Mouse (Mus musculus) heart, postnatal 14 days (tissue): Measurements from ENCODE around the gene Dtl. TPM values are rescaled to one million over a fixed set of nuclear protein-coding genes. Genes with fewer than 3 reads are reported as not detected.

ENCODE experiments used
- DNase-seq, 2 experiments: peaks; one replicate each; pipeline ENCODE4 v3.0.0; 2021 to 2022
- intact Hi-C: fragments of 180-260 bp; cut with DNase I; formaldehyde crosslinking; loops from one replicate; pipeline ENCODE4 v1.15.1; 2025
- long read RNA-seq, 2 experiments: library from polyadenylated mRNA; stranded (forward); transcript quantifications; one replicate each; pipeline ENCODE4 v2.0.0; 2021
- total RNA-seq, 2 experiments: library from RNA; stranded (reverse); gene quantifications; 2 replicates each; pipeline ENCODE4 v1.2.3; 2021

Dtl gene
- total RNA-seq = 1 to 10 TPM in 1 of 2 experiments, under 1 TPM in 1; 0.98 to 2.1 TPM
- long read RNA-seq, experiment 1, full-length matches to known transcripts = 2 of 2 reads
- long read RNA-seq, experiment 1, partial matches to known transcripts = 0 of 2 reads
- long read RNA-seq, experiment 1, other reads (novel, unspliced or antisense) = 0 of 2 reads
- long read RNA-seq, experiment 2, full-length matches to known transcripts = 1 of 3 reads
- long read RNA-seq, experiment 2, partial matches to known transcripts = 1 of 3 reads
- long read RNA-seq, experiment 2, other reads (novel, unspliced or antisense) = 1 of 3 reads

DNA sequence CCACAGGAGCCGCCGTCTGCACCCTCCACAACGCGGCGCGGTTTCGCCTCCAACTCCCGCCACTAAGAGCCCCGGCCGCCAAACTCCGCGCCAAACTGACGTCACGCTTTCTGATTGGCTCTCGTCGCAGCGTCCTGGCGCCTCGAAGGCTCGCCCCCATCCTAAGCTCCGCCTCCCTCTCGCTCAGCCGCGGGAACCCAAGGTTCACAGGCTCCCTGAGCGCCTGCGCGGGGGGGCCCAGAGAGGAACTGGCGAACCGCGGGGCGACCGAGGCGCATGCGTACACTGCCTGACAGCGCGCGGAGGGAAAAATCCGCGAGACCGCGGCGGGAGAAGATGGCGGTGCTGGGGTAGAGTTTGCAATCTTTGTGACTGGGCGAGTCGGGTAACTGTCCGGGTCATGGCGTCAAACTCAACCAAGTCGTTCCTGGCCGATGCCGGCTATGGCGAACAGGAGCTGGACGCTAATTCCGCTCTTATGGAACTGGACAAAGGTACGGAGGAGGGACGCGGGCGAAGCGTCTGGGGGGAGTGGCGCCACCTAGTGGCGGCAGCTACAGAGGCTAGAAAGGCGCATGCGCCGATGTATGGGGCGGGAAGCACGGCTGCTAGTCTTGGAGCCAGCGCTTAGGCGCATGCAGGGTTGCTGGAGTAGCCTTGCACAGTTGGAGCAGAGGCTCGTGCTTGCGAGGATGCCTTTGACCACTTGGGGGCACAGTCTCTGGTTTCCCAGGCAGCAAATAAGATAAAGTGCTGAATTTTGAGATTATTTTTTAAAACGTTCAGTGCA is at the start of gene Dtl, which contains the start of gene Ints7:
Gene Dtl (minus strand): TSS at position 87 of the 790 bp plus-strand sequence.
Gene Ints7 (plus strand): TSS at position 179 of the 790 bp plus-strand sequence.
- DNase-seq = peak; percentile 100
- intact Hi-C loops = loop anchor here (2.0 to 5.0 kb wide), 2 partner anchors 142 to 243 kb away; partner anchors contain the start of gene Lpgat1

DNA sequence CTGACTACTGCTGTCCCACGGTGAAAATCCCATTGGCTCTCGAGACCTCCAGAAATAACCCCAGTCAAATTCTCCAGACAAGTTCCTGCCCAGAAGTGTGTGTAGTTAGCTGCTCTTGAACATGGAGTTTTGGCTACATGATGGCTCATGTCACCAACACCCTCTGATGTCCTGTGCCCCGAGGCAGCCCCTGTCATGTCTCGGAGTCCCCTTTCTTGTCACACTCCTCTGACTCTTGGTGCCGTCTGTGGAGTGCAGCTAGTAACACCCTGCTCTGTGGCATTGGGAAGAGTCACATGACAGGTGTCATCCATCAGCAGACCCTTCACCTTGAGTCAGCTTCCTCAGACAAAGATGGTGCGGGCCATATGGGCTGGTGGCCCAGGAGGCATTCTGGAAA is 49.7 kb upstream of the Dtl start:
- intact Hi-C loops = no loop called here

DNA sequence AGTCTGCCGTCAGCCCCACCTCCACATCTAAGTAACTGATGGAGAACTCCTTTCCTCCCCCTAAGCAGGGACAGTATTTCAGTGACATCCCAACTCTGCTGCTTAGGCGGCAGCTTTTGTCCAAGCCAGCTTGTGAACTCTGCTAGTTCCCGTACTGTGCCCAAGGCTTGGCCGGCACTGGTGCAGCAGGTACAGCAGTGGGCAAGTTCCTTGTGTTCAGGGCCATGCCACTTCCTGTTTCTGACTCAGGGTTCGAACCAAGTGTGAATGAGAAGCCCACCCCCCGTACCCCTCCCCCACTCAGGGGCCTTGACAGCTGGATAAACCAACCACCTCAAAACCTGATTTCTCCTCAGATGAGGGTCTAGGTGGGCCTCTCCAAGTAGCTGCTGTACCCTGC is 49.1 kb upstream of the Dtl start:
- intact Hi-C loops = no loop called here
- no peak for DNase-seq

More for the DNA sequence above, 49.7 kb upstream of the Dtl start:
- DNase-seq = no peak

DNA sequence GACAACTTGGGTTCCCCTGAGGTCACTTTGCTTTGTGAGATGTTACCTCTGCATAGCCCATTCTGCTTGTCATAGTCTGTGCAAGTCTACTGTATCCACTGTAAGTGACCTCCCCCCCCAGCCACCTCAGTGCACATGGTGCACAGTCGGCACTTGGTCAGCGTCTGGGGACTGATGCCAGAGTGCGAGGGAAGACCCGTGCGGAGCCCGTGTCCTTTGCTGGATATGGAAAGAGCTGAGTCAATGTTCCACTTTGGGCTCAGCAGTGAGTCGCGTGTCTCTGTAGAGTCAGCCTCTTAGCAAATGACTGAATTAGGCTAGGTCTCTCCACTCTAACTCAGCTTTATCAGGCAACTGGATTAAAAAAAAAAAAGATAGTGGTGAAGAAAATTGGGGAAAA is 47.5 kb upstream of the Dtl start:
- peak; percentile 49 to 57 for DNase-seq
- intact Hi-C loops = no loop called here

DNA sequence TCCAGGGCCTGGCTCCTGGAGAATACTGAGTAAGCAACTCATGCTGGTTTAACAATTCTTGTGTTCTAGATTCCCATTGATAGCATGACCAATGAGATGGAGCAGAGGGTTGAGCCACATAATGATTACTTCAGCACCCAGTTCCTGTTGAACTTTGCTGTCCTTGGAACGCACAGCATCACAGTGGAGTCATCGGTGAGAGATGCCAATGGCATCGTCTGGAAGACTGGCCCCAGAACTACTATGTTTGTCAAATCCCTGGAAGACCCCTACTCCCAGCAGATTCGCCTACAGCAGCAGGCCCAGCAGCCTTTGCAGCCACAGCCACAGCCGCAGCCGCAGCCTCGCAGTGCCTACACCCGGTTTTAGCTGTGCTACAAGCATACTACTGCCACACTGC is 45.8 kb upstream of the Dtl start:
- intact Hi-C loops = no loop called here
- no peak for DNase-seq

DNA sequence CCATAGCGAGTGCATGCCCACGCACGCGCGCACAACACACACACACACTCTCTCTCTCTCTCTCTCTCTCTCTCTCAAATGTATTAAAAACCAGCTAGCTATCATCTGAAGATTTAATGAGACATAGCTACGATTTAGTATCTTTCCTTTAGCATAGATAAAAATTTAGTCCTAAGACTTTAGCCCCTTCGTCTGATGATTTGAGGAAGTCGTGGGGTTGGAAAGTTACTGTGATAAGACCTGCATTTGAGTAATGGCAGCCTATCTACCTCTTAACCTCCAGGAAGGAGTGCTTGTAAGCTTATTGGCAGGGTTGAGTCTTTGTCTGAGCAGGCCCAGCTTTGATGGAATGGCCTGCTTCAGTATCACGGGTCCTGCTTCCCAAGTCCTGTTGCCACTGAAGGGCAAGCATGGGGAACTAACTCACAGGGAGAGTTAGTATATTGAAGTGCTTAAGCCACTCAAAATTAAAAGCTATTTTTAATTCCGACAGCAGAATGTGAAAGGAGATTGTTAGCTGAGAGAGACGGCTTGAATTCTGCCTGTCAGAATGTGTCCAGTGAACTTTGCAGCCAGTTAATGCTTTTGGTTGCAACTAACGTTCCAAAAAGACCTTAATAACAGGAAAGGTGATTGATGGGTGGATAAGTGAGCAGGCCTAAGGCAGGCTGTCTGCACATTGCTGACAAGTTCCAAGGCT is 42.9 kb upstream of the Dtl start:
- intact Hi-C loops = loop anchor here (1.0 kb wide), 1 partner anchor 98 kb away; no protein-coding TSS in a partner anchor
- no peak for DNase-seq

DNA sequence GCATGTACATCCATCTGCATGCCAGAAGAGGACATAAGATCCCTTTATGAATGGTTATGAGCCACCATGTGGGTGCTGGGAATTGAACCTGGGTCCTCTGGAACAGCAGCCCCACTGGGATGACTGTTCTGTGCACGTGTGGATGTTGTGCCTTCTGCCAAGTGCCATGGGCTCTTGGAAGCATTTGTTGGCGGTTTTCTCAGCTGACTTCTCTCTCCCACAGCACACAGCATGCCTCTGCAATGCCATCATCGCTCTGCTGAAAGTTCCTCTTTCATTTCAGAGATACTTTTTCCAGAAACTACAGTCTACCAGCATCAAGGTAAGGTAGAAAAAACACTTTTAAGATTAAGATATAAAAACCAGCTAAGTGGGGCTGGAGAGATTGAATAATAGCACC is 42.2 kb upstream of the Dtl start:
- DNase-seq = no peak

DNA sequence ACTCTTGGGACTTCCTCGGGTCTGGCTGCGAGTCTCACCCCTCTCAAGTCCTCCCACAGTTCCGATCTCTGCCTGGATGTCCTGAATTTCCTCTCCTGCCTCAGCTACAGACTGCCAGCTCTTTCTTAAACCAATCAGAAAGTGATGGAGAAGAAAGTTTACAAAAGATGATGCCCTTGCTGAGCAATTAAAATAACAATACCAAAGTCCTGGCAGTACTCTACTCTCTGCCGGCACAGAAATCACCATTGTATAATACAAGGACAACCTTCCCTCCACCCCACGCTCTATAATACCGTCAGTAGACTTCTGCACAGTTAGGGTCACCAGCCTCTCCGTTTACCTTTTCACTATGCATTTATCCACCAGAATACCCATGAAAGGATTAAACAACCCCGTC is 40.9 kb upstream of the Dtl start:
- intact Hi-C loops = no loop called here
- DNase-seq = no peak

More for the DNA sequence above, 42.2 kb upstream of the Dtl start:
- intact Hi-C loops = no loop called here

DNA sequence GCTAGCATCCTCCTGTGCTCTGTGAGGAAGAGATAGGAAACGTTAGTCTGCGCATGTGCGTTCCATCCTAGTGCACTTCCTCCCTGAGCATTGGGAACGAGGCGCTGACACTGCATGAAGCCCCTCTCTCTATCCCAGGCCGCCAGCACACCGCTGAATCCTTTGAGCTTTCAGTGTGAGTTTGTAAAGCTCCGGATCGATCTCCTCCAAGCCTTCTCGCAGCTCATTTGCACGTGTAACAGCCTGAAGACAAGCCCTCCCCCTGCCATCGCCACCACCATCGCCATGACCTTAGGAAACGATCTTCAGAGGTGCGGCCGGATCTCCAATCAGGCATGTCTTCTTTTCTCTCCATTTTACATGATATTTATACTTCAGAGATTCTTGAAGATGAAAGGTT is 37.5 kb upstream of the Dtl start:
- intact Hi-C loops = no loop called here
- no peak for DNase-seq

DNA sequence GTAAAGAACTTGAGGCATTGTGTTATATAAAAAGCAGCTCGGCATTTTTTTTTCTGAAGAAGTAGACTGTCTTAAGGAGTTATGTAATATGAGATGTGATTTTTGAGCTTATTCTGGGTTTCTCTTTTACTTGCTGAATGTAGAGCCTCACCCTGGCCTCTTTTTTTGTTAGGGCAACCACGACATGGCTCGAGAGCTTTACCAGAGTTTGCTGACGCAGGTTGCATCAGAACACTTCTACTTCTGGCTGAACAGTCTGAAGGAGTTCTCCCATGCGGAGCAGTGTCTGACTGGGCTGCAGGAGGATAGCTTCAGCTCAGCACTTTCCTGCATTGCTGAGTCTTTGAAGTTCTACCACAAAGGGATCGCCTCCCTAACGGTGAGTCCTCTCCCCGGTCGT is 36.3 kb upstream of the Dtl start:
- intact Hi-C loops = no loop called here
- no peak for DNase-seq

DNA sequence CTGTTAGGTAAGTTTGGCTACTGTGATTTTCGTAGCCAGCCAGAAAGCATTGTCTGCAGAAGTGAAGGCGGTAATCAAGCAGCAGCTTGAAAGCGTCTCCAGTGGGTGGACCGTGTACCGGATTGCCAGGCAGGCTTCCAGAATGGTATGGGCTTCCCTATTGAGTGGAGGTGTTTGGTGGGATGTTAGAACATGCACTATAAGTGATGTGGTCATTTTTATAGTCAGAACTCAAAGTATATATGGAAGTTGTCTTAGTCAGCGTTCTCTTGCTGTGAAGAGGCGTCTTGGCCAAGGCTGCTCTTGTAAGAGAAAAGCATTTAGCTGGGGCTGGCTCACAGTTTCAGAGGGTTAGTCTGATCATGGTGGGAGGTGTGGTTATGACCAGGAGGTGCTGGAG is 35.0 kb upstream of the Dtl start:
- no peak for DNase-seq
- intact Hi-C loops = no loop called here

DNA sequence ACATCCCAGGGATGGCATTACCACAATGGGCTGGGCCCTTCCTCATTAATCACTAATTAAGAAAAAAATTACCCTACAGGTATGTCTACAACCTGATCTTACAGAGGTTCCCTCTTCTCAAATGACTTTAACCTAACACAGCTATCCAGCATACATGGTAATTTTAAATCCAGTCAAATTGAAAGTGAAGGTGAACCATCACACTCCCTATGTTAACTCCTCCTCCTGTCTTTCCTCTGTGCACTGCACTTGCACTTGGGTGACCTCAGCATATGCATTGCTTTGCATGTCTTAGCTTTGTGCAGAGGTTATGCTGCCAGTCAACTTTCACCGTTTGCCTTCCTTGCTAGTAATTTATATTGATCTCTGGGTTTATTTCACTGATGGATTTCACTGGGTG is 34.2 kb upstream of the Dtl start:
- intact Hi-C loops = no loop called here
- DNase-seq = no peak

DNA sequence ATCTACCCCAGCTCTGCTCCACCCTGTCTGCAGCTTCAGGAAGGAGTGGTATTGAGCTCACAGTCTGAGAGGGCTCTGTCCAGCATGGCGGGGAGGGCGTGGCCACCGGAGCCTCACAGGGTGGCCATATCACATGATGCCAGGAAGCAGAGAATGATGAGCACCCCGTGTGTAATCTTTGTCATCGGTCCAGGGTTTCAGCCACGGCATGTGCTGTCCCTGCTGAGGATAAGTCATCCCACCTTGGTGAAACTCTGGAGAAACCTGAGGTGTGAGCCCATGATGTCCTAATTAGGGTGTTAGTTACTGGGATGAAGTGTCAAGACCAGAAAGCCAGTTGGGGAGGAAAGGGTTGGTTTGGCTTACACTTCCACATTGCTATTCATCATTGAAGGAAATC is 33.7 kb upstream of the Dtl start:
- intact Hi-C loops = no loop called here
- no peak for DNase-seq

DNA sequence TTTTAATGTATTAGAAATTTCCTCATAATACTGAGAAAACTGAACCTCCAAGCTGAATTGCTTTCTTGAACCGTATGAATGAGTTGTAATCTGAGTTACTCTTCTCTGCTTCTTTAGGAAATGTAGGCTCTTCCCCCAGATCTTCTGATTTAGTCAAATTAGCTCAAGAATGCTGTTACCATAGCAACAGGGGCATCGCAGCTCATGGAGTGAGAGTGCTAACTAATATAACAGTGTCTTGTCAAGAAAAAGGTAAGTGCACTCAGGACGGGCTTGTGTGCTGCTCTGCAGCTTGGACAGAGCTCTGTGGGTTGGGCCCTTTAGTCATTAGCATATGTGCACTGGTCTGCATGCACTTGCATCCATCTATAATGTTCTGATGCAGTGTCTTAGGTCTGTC is 29.3 kb upstream of the Dtl start:
- DNase-seq = no peak
- intact Hi-C loops = no loop called here

DNA sequence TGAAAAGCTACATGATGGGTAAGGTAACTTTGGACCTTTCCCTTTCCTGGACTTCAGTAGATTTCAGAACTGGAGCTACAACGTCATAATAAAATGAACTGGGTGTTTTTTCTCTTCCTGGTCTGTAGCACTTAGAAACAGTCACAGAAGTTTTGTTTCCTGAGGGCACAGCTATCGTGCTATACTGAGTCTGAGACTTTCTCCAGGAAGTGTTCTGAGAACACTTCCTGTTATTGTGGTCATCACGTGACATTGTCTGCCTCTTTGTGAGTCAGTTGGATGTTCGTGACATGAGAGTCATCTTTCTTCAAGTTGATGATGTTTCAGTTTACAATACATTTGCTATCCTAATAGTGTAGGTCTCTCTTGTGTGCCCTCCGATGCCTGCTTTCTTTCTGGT is 23.9 kb upstream of the Dtl start:
- intact Hi-C loops = no loop called here

DNA sequence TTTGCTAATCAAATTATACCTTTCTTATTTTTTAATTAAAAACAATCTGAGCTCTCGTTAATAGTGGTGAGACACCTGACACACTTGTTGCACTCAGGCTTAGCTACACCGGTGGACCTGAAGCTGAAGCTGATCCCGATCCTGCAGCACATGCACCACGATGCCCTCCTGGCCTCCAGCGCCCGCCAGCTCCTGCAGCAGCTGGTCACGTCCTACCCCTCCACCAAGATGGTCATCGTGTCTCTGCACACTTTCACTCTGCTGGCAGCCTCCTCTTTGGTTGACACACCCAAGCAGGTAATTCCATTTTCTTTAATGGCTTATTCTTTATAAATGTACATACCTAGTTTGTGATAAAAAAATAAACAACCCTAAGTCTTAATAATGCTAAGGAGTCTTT is 20.7 kb upstream of the Dtl start:
- intact Hi-C loops = no loop called here
- DNase-seq = no peak

More for the DNA sequence above, 23.9 kb upstream of the Dtl start:
- DNase-seq = no peak

DNA sequence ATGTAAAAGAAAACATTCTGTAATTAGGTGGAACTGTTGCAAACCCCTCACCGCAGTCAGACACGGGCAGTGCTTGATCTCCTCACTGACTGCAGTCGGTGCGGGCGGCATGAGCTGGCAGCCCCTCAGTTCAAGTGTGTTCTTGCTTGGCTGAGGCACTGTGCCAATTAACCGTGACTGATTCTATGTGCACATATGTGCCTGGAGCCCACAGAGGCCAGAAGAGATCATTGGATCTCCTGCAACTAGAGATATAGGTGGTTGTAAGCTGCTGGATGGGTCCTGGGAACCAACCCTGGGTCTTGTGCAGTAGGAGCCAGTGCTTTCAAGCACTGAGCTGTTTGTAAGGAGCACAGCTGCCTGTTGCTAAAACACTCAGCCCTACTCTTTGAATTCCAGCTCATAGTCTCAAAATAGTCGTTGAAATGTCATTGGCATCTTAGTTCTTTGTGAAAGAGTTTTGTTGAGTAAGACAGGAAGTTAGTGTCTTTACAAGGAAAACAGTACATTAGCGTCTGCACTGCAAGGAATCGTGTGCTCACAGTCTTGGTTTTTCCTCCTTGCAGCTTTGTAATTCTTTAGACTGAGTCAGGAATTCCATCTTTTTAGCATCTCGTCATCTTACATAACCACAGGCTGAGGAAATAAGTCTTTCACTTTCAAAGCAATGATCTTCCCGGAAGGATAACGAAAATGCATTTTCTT is 16.8 kb upstream of the Dtl start:
- peak; percentile 19 to 26 for DNase-seq
- intact Hi-C loops = no loop called here

DNA sequence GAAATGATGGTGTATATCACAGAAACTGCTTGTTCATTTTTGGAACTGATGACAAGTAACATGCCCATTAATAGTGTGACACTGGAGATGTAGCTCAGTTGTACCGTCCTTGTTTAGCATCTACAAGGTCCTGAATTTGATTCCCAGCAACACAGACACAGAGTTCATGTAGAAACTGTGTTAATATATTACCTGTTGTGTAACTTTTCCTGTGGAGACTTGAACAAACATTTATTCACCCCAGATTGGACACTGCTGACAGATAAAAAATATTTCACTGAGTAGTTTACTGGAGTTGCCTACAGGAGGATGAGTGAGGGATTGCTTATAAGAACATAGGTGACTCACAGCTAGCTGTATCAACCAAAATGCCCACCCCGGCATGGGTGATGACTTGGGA is 13.4 kb upstream of the Dtl start:
- intact Hi-C loops = loop anchor here (10.0 kb wide), 1 partner anchor 526 kb away; no protein-coding TSS in a partner anchor
- DNase-seq = no peak

DNA sequence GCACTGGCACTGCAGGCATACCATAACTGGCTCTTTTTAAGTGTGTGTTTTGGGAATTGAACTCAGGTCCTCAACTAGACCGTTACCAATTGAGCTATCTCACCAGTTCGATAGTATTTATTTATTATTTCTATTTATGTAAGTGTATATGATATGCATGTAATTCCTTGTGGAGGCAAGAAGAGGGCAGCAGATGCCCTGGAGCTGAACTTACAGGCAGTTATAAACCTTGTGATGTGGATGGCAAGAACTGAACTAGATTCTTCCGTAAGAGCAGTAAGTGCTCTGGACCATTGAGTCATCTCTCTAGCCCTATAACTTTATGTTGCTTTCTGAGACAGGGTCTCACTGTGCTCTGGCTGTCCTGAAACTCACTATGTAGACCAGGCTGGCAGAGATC is 11.7 kb upstream of the Dtl start:
- intact Hi-C loops = loop anchor here (10.0 kb wide), 1 partner anchor 528 kb away; no protein-coding TSS in a partner anchor
- DNase-seq = no peak

DNA sequence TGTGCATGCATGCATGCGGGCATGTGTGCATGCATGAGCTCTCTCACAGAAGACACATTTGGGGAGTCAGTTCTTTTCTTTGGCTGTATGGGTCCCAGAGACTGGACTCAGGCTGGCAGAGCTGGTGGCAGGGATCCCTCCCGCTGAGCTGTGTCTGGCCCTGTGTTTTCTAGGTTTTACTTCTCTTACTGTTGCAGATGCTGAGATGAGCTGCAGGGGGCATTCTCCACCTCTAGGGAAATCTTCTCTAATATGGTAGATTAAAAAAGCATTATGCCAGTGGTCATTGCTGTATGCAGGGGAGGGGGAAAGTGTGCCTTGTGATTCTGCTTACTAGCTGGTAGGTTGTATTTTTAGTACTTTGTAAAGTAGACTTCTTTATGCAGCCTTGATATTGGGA is 10.4 kb upstream of the Dtl start:
- no peak for DNase-seq
- intact Hi-C loops = loop anchor here (10.0 kb wide), 1 partner anchor 529 kb away; no protein-coding TSS in a partner anchor
